Mouse (Mus musculus) kidney, postnatal 4 days (tissue): ENCODE data around the gene Eed.

Experiments used
- DNase-seq, 2 experiments: peaks; one replicate each; pipeline ENCODE4 v3.0.0; 2021; ENCODE audit warnings: mixed read lengths in 2 of 2

Eed gene

GRCm38 (mm10) chr7:89907950-89908349, 72.8 kb downstream of the Eed start:
- peak; percentile 86 to 87 for DNase-seq
